Mouse (Mus musculus): ENCODE data around the gene Cep97. TPM values are rescaled to one million over a fixed set of nuclear protein-coding genes. Genes with fewer than 3 reads are reported as not detected.

Gene Cep97
- polyA plus RNA-seq, 1 experiment = 4.7 TPM

DNA sequence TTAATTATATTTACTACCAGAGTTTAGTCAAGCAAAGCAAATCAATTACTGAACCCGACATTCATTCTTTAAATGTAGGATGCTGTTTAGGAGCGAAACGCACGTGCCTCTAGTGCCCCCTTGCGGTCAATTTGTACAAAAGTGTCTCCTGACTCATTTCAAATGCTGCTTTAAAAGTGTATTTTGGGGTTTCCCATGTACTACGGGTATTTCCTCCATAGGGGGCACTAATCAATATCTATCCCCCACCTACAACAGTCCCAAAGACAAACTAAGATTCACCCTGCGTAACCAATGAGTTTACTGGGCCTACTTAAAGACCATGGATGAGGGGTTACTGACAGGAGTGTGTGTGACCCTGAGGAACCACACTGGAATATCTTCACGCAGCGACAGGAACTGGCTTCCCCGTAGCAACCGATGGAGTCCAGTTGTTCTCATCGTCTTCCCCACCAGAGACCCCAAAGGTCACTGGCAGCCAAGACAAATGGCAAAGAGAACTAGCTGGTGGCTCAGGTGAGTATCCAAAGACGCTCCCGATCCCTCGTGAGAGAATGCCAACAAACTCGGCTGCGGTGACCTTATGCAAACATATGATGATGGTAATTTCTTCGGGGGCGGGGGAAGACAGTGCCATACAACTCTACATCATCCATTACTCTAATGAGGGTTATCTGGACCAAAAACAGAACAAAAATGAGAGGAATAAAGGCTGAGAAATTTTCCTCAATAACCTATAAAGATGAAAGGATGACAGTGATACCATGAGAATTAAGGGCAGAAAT, 81.5 kb downstream of the Cep97 start:
- H3K27me3 ChIP-seq (ENCODE audit: control insufficient read depth, insufficient read depth, insufficient read length) = no peaks in the 10 kb centered on the region

GRCm38 (mm10) chr16:55852515-55852914, 82.1 kb downstream of the Cep97 start:
- no peaks in the 10 kb centered on the region for H3K79me2 ChIP-seq (ENCODE audit: control insufficient read depth, insufficient read depth)
- H3K36me3 ChIP-seq (ENCODE audit: control insufficient read depth, insufficient read depth) = peaks cover 9% of the 10 kb centered on the region
- no peak overlapping the region for H3K4me3 ChIP-seq (ENCODE audit: insufficient read depth, poor library complexity, severe bottlenecking)
- H3K79me3 ChIP-seq (ENCODE audit: low read depth) = no peaks in the 10 kb centered on the region
- no peaks in the 10 kb centered on the region for H3K27me3 ChIP-seq (ENCODE audit: control insufficient read depth, insufficient read depth, insufficient read length)
- H3ac ChIP-seq (ENCODE audit: control insufficient read depth, insufficient read length, low read depth) = no peak overlapping the region
- TF ChIP-seq CEBPB (IDR thresholded peaks at IDR 0.05; ENCODE audit: low read depth) (no peak), USF1 (IDR thresholded peaks at IDR 0.05; ENCODE audit: low read depth) (no peak), MYOG (IDR thresholded peaks at IDR 0.05; ENCODE audit: control insufficient read depth, extremely low read depth, insufficient read length) (no peak), MAX (IDR thresholded peaks at IDR 0.05) (no peak)

More for the DNA sequence above, 81.5 kb downstream of the Cep97 start:
- H3K36me3 ChIP-seq (ENCODE audit: control insufficient read depth, insufficient read depth) = peaks cover 9% of the 10 kb centered on the region
- H3K4me3 ChIP-seq (ENCODE audit: insufficient read depth, poor library complexity, severe bottlenecking) = no peak overlapping the region
- H3ac ChIP-seq (ENCODE audit: control insufficient read depth, insufficient read length, low read depth) = no peak overlapping the region
- H3K79me2 ChIP-seq (ENCODE audit: control insufficient read depth, insufficient read depth) = no peaks in the 10 kb centered on the region
- no peaks in the 10 kb centered on the region for H3K79me3 ChIP-seq (ENCODE audit: low read depth)
- TF ChIP-seq CTCF (IDR thresholded peaks at IDR 0.05; ENCODE audit: control insufficient read depth, insufficient read depth, insufficient read length) (peak; percentile 26), MYOG (IDR thresholded peaks at IDR 0.05; ENCODE audit: control insufficient read depth, extremely low read depth, insufficient read length) (no peak)

- TF ChIP-seq CTCF (IDR thresholded peaks at IDR 0.05; ENCODE audit: control insufficient read depth, insufficient read depth, insufficient read length) = no peak
- no peak for TF ChIP-seq MYOG (IDR thresholded peaks at IDR 0.05; ENCODE audit: control insufficient read depth, extremely low read depth, insufficient read length)
- TF ChIP-seq FOSL1 (IDR thresholded peaks at IDR 0.05; ENCODE audit: insufficient read depth, low read length, poor library complexity, severe bottlenecking) = no peak
- no peak for TF ChIP-seq MAX (IDR thresholded peaks at IDR 0.05)
- TF ChIP-seq MYOD1 (IDR thresholded peaks at IDR 0.05; ENCODE audit: control insufficient read depth, insufficient read length, low read depth) = no peak
- TF ChIP-seq CEBPB (IDR thresholded peaks at IDR 0.05; ENCODE audit: low read depth) = no peak
- no peak for TF ChIP-seq USF1 (IDR thresholded peaks at IDR 0.05; ENCODE audit: low read depth)
- Histone ChIP-seq H3ac (ENCODE audit: control insufficient read depth, insufficient read length, low read depth) (no peak overlapping the region), H3K27me3 (ENCODE audit: control insufficient read depth, insufficient read depth, insufficient read length) (no peaks in the 10 kb centered on the region), H3K79me2 (ENCODE audit: control insufficient read depth, insufficient read depth) (no peaks in the 10 kb centered on the region), H3K4me3 (ENCODE audit: insufficient read depth, poor library complexity, severe bottlenecking) (no peak overlapping the region), H3K36me3 (ENCODE audit: control insufficient read depth, insufficient read depth) (peaks cover 6% of the 10 kb centered on the region), H3K79me3 (ENCODE audit: low read depth) (no peaks in the 10 kb centered on the region)
Observed at GRCm38 (mm10) chr16:55850485-55850884, 84.2 kb downstream of the Cep97 start.

Other genes with a start within 250 kb of the Cep97 start
- gene Nfkbiz, start 96.0 kb downstream of the Cep97 start, polyA plus RNA-seq (2012; fragmentation: generic; extraction: Trizol) = 3.4 TPM
- gene Nxpe3, start 39.6 kb downstream of the Cep97 start, polyA plus RNA-seq (2012; fragmentation: generic; extraction: Trizol) = 1.3 TPM
- gene Rpl24, start 31.4 kb upstream of the Cep97 start, polyA plus RNA-seq (2012; fragmentation: generic; extraction: Trizol) = 1,568 TPM
- gene Zbtb11, start 39.0 kb upstream of the Cep97 start, polyA plus RNA-seq (2012; fragmentation: generic; extraction: Trizol) = 3.6 TPM
- 41.2 TPM for gene Pcnp, start 94.9 kb upstream of the Cep97 start, polyA plus RNA-seq (2012; fragmentation: generic; extraction: Trizol)
- 5.9 TPM for gene Trmt10c, start 103.0 kb upstream of the Cep97 start, polyA plus RNA-seq (2012; fragmentation: generic; extraction: Trizol)
- 3.4 TPM for gene Senp7, start 113.5 kb upstream of the Cep97 start, polyA plus RNA-seq (2012; fragmentation: generic; extraction: Trizol)

Data from C2C12 (cell line).